Mouse (Mus musculus): ENCODE results near the gene Apobec4.

The Apobec4 gene

GRCm38 (mm10) chr1:152750312-152750965 is at the start of gene Apobec4:
Gene Apobec4 (plus strand): TSS chr1:152750551.
- no peak for DNase-seq (ENCODE audit: extremely low read depth, low read depth)

GRCm38 (mm10) chr1:152701066-152701465 is 49.3 kb upstream of the Apobec4 start:
- no peak for DNase-seq (ENCODE audit: extremely low read depth, low read depth)

- DNase-seq (ENCODE audit: extremely low read depth, low read depth), result no peak
These were observed 47.4 kb upstream of the Apobec4 start for GRCm38 (mm10) chr1:152702920-152703319.

GRCm38 (mm10) chr1:152703941-152704340 is 46.4 kb upstream of the Apobec4 start:
- DNase-seq (ENCODE audit: extremely low read depth, low read depth), result no peak

GRCm38 (mm10) chr1:152707560-152707959 is 42.8 kb upstream of the Apobec4 start:
- DNase-seq (ENCODE audit: extremely low read depth, low read depth), result no peak

- no peak for DNase-seq (ENCODE audit: extremely low read depth, low read depth)
These were observed 39.3 kb upstream of the Apobec4 start for GRCm38 (mm10) chr1:152711037-152711436.

GRCm38 (mm10) chr1:152713924-152714323 is 36.4 kb upstream of the Apobec4 start:
- no peak for DNase-seq (ENCODE audit: extremely low read depth, low read depth)

- DNase-seq (ENCODE audit: extremely low read depth, low read depth), result no peak
These were observed 35.9 kb upstream of the Apobec4 start for GRCm38 (mm10) chr1:152714405-152714804.

GRCm38 (mm10) chr1:152717329-152717728 is 33.0 kb upstream of the Apobec4 start:
- DNase-seq (ENCODE audit: extremely low read depth, low read depth), result no peak

- no peak for DNase-seq (ENCODE audit: extremely low read depth, low read depth)
These were observed 32.2 kb upstream of the Apobec4 start for GRCm38 (mm10) chr1:152718200-152718599.

GRCm38 (mm10) chr1:152720969-152721368 is 29.4 kb upstream of the Apobec4 start:
- DNase-seq (ENCODE audit: extremely low read depth, low read depth), result no peak

- no peak for DNase-seq (ENCODE audit: extremely low read depth, low read depth)
These were observed 28.7 kb upstream of the Apobec4 start for GRCm38 (mm10) chr1:152721535-152722198.

GRCm38 (mm10) chr1:152724286-152724685 is 26.1 kb upstream of the Apobec4 start:
- peak; percentile 46 for DNase-seq (ENCODE audit: extremely low read depth, low read depth)

GRCm38 (mm10) chr1:152726095-152726494 is 24.3 kb upstream of the Apobec4 start:
- no peak for DNase-seq (ENCODE audit: extremely low read depth, low read depth)

- peak; percentile 25 for DNase-seq (ENCODE audit: extremely low read depth, low read depth)
These were observed 22.6 kb upstream of the Apobec4 start for GRCm38 (mm10) chr1:152727604-152728236.

- no peak for DNase-seq (ENCODE audit: extremely low read depth, low read depth)
These were observed 11.6 kb upstream of the Apobec4 start for GRCm38 (mm10) chr1:152738793-152739192.

GRCm38 (mm10) chr1:152739374-152739773 is 11.0 kb upstream of the Apobec4 start:
- DNase-seq (ENCODE audit: extremely low read depth, low read depth), result no peak

- no peak for DNase-seq (ENCODE audit: extremely low read depth, low read depth)
These were observed 7.1 kb upstream of the Apobec4 start for GRCm38 (mm10) chr1:152743095-152743826.

GRCm38 (mm10) chr1:152746426-152746825 is 3.9 kb upstream of the Apobec4 start:
- no peak for DNase-seq (ENCODE audit: extremely low read depth, low read depth)

- no peak for DNase-seq (ENCODE audit: extremely low read depth, low read depth)
These were observed 1.1 kb upstream of the Apobec4 start for GRCm38 (mm10) chr1:152749276-152749675.

GRCm38 (mm10) chr1:152761791-152762190 is 11.4 kb downstream of the Apobec4 start:
- no peak for DNase-seq (ENCODE audit: extremely low read depth, low read depth)
